Mouse (Mus musculus): ENCODE measurements around the gene Robo1.

Gene Robo1

DNA sequence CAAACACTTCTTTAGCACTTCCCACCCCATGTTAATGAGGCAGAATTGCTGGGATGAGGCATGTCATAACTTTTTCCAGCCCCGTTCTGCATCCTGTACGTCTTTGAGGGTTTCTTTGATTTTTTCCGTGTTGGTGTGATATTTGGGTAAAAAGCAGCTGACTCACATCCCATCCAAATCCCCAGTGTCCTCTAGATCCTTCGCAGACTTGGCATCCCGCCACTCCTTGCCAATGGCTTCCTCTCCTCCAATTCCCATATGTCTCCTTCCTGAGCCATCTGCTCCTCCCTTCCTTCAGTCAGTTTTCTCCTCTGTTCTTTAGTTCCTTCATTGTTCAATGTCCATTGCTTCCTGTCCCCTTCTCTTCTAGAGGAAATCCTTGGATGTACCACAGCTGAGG lies 605.0 kb downstream of the Robo1 start:
- in situ Hi-C loops (cut with MboI, MseI) = no loop called here

DNA sequence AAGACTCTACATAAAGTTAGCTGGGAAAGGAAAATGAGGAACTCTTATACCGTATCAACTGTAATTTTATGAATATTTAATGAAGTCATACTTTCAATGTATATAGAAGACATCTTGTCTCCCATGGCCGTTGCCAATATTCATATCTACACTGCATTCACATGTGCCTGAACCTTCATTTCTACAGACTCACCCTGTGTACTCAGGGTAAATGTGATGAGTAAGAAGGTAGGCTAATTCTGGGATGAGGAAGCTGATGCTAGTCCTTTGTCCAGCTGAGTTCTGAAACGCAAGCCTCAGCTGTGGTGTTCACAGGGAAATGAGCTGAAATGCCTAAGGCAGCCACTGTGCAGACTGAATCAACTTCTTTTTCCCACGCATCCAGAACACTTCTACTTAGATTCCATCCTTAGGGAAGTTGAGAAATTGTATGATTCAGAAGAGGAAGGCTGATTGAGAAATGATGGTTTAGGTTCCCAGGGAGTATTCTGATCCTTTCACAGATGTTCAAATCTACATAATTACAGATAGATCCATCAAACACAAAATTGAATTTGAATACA lies 606.0 kb downstream of the Robo1 start:
- in situ Hi-C loops (cut with MboI, MseI) = no loop called here

DNA sequence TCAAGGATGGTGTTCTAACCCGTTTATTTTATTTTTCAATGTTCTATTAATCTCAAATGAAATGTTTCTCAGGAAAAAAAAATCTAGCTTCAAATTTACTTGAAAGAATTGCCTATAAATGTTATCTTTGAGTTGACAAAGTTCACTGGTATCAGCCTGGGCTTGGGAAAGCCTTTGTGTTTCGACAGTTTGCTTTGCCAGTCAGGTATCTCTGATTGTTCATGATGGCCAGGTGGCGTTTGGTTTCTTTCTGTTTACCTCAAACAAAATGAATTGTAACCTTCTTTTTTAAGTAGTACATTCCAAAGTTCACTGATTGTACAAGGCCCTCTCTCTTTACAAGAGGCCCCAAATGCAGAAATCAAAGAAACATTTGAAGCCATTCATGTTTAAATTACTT lies 611.9 kb downstream of the Robo1 start:
- in situ Hi-C loops (cut with MboI, MseI) = no loop called here

DNA sequence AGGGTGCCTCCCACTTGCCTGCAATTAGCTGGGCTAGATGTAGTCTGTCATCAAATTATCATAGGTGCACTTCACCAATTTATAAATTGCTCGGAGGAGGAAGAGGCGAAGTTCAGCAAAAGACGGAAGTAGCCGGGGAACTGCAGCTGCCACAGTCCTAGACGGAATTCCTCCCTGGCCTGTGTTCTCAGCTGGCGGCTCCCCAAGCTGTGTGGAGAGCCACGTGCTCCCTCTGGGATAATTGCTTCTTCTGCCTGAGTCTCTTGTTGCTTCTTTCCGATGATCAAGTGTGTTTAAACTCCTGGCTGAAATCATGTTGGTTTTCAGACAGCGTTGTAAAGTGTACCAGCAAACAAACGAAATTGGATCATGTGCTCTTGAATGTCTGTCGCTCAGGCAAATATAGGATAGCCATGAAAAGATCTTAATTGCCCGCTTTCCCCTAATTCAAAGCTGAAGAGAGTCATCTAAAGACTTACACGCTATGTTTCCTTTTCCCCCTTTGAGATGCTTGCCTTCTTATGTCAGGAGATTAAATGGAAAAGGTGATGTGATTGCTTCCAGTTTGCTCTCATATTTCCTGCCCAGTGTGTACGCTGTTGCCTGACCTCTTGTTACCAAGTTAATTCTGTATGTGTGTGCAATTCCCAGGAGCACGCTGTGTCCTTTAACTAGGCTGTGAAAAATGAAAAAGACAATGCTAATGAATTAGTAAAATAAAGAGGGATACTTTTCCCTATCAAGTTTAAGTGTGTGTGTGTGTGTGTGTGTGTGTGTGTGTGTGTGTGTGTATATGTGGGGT lies 616.5 kb downstream of the Robo1 start:
- in situ Hi-C loops (cut with MboI, MseI) = no loop called here

DNA sequence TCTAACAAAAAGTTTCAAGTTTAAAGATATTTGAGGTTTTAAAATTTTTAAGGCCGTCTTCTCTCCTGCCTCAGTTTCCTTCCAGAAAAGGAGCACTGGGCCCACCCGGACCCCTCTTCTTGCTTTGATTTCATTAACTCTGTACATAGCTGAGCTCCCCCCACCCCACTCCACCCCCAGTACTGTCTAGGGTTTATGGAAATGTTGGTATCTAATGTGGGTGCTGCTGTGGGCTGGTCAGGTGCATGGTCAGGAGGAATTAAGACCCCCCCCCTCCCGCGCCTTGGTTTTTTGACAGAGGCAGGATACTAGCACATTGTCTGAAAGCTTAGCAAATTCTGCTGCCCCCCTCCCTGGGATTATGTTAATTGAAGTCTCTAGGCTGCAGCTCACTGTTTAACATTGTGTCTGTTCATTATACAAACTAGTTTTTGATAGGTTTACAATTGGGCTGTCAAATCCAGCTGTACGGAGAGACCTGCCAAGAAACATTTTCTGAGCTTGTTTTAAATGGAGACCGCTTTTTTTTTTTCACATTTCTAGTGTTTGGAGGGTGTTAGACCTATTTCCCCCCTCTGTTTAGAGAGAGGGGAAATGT lies 620.5 kb downstream of the Robo1 start:
- in situ Hi-C loops (cut with MboI, MseI) = no loop called here

DNA sequence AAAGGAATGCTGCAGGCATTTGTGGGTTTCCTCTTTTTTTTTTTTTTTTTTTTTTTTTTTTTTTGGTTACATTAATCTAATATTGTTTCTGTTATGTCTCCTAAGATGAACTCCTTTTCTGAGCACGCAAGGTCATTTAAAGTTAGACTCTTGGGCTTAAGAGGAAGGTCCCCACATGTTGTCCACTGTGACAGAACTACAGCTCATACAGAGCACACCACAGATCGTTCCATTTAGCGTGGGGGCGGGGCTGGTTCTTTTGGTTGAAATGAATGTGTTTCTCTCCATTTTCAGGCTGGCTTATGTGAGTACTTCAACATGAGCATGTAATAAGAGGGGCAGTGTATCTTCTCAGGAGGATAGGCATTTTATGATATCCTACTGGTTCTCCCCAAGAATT lies 622.8 kb downstream of the Robo1 start:
- in situ Hi-C loops (cut with MboI, MseI) = no loop called here

DNA sequence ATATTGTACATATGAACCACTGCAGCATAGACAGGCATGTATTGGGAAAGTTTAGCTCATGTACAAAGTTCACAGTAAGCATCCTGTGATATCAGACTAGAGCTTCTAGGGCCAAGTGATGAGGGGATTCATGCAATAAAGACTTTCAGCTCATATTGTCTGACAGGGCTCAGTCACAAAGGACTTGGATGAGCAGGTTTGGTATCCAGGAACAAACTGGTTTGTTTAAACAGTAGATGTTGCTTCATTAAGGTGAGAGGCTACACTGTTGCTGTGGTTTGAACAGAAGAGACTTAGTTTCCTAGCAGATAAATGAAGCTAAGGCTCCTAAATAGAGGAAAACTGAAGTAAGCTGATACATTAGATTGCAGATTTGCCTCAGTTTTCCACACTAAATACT lies 626.8 kb downstream of the Robo1 start:
- in situ Hi-C loops (cut with MboI, MseI) = no loop called here

DNA sequence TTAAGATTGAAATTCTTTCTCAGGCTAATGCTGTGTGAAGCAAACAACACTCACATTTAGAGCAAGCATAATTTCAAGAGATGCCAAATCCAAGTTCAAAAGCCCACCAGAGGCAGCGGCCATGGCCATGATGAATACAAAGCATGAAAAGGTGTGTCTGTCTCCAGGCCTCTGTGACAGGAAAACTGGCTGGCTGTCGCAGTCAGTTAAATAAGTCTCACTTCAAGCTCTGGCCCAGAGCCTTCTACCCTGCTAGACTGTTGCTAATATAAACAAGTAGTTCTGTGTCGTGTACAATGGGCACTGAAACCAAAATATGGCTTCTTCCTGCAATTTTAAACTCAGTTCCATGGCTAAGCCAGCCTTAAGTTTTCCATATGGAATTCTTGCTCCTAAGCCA lies 629.1 kb downstream of the Robo1 start:
- in situ Hi-C loops (cut with MboI, MseI) = no loop called here

DNA sequence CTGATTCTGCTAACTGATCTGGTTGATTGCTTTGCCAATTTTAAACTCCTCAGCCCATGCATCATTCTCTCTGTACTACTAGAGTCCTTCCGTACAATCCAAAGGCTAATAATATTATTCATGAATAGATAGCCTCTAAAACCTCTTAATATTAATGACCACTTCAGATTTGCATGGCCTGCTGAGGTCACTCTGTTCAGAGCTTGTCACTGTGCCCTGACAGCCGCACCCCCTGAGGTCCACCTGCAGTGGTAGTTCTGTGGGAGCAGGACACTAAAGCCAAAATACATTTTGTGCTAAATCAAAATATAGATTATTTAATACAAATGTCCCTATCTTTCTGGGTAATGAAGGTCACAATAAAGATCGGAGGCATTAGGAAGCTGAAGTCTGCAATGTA lies 631.8 kb downstream of the Robo1 start:
- in situ Hi-C loops (cut with MboI, MseI) = no loop called here

DNA sequence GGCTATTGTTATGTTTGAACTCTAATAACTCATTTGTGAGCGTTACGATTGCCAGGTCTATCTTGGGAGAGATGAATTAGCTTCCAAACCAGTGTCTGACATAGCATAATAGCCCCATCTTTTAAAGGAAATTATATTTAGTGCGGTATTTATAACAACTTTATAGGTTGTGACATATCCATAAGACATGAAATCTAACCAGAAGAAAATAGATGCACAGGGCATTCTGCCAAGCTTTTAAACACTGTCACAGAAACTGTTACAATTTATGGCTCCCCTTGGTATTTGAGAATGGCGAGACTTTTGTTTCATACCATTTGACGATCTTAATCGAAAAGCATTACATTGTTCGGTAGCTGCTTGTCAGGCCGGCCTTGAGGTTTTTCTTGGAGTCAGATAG lies 632.7 kb downstream of the Robo1 start:
- in situ Hi-C loops (cut with MboI, MseI) = no loop called here

DNA sequence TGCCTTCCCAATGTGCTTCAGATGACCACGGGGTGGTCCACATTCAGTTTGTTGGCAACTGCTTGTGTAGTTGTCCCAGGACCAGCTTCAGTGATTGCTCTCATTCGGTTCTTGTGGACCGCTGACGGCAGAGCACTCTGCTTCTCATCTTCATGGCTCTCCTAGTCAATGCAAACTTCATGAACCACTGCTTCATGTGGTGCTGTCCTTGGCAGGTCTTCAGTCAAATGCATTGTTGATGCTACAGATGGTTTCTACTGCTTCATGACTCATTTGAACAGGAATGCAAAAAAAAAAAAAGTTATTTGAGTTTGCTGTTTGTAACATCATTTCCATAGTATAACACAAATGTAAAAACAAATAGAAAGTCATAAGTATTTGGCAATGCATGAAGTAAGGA lies 636.3 kb downstream of the Robo1 start:
- in situ Hi-C loops (cut with MboI, MseI) = no loop called here

DNA sequence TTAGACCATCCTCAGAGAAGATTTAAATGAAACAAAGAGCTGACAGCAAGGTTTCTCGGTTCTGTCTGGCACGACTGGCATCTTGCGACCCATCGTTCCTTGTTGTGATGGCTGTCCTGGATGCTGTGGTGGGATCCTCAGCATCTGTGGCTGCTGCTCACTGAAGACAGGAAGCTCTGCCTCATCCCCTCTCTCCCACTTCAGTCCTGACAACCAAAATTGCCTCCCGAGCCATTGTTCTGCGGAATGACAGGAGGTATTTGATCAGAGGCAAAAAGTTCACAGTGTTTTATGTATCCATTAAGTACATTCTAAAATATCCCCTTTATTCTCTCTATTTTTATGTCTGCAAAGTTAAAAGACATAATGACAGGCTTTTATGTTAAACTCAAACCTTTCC lies 643.9 kb downstream of the Robo1 start:
- in situ Hi-C loops (cut with MboI, MseI) = no loop called here

DNA sequence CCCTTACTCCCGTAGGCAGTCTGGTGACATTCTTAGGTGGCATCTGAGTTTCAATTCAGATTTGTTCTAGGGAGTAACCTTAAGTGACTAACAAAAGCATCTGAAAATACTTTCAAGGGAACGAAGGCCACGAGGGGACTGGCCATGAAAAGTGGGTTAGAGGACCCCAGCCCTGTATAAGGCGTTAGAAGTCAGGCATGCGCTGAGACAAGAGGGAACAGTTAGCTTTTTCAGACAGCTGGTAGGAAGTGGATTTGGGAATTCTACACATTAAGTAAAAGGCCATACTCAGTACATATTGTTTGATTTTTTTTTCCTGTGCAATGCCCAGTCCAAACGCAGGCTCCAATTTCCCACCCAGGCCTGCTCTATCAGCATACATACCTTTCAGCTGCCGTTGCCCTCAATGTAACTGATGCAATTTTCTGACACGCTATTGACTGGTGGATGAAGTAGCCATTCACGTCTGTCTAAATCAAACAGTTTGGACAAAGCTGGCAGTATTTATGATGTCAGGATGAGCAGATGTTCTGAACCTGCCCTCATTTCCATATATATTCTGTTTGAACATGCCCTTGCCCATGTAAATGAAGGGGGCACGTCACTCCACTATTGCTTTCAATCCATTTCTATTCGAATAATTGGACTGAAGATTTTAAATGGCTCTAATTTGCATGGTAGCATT lies 651.1 kb downstream of the Robo1 start:
- in situ Hi-C loops (cut with MboI, MseI) = no loop called here

DNA sequence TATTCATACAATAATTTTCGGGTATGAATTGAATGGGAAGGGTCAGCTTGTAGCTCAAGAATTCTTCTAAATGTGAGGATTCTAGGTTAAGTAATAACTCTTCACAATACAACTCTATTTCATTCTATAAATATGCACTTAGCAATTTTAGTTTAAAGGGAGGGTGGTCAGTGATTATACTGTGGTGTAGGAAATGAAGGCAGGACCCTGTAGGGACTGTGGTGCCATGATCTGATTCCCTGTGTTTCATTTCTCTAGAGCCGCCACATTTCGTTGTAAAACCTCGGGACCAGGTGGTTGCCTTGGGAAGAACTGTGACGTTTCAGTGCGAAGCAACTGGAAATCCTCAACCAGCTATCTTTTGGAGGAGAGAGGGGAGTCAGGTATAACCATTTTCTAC lies 651.7 kb downstream of the Robo1 start:
- in situ Hi-C loops (cut with MboI, MseI) = no loop called here

DNA sequence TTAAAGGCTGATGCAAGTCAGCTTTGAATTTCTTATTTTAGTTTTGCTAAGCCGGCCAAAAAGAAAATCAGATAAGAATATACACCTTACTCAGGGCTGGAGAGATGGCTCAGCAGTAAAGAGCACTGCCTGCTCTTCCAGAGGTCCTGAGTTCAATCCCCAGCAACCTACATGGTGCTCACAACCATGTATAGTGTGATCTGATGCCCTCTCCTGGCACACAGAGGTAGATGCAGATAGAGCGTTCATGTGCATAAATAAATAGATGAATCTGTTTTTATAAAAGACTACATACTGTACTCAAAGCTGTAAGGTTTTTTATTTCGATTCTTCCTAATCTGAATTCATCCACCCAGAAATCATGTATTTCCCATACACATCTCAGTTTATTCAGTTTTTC lies 655.7 kb downstream of the Robo1 start:
- in situ Hi-C loops (cut with MboI, MseI) = no loop called here

DNA sequence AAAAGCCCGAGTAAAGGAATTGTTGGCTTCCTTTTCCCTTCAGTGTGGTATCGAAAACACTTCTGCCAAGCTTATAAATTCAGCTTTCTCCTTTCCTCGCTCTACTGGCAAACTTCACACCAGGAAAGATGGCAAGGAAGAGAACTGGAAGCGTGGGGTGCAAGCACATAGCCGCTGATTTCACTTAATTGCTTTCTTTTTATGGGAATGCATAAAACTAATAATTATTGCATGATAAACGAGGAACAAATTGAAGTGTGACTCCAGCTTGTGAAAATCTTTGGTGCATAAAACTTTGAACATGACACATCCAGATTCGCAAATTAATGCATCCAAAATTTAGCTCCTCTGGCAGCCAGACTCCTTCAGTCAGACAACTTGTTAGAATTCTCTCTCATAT lies 659.4 kb downstream of the Robo1 start:
- in situ Hi-C loops (cut with MboI, MseI) = no loop called here

DNA sequence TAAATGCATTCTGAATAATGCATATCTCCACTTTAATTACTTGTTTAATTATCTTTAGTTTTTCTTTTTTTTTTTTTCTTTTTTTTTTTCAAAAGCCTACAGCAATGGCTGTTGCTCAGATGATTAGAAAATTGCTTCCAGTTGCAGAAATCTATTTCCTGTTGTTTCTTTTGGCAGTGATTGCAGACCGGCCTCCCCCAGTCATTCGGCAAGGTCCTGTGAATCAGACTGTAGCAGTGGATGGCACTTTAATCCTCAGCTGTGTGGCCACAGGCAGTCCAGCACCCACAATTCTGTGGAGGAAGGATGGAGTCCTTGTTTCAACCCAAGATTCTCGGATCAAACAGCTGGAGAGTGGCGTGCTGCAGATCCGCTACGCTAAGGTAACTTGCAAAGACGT lies 661.9 kb downstream of the Robo1 start:
- in situ Hi-C loops (cut with MboI, MseI) = loop anchor here in 1 of 2 experiments (5.0 kb wide), 1 partner anchor 748 kb away; no protein-coding TSS in a partner anchor

DNA sequence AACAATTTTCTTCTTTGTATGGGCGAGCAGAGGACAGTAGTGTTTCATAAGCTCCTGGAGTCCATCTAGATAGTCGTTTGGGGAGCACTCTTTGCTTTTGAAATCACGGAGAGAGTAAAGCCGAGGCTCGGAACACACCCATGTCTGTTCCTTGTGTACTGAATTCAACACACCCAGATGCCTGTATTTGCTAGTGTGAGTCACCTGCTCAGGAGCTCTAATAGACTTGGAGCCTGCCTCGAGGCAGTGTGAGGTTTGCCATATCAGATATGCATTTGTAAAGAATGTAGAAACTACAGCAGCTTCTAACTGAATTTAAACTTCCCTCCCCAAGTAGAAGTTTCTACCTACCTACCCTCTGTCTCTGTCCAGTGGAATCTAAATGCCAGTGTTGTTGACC lies 665.6 kb downstream of the Robo1 start:
- in situ Hi-C loops (cut with MboI, MseI) = loop anchor here in 1 of 2 experiments (5.0 kb wide), 1 partner anchor 751 kb away; no protein-coding TSS in a partner anchor

DNA sequence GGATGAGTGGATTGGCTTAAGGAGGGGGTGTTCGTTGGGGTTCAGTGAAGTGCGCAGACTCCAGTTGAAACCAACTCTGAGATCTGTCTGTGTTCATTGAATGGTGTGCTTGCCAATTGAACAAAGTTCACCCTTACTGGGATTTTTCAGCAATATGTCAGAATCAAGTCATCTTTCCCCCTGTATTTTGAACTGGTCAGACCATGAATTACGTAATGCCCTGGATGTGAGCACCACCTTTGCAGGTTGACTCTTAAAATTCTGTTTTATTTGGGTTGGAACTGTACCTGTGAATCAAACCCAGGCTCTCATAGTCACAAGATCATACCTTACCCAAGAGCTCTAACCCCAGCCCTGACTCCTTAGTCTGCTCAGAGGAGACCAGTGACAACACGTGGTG lies 666.6 kb downstream of the Robo1 start:
- in situ Hi-C loops (cut with MboI, MseI) = loop anchor here (5.0 to 25.0 kb wide), 5 partner anchors 612 to 1737 kb away; no protein-coding TSS in a partner anchor

DNA sequence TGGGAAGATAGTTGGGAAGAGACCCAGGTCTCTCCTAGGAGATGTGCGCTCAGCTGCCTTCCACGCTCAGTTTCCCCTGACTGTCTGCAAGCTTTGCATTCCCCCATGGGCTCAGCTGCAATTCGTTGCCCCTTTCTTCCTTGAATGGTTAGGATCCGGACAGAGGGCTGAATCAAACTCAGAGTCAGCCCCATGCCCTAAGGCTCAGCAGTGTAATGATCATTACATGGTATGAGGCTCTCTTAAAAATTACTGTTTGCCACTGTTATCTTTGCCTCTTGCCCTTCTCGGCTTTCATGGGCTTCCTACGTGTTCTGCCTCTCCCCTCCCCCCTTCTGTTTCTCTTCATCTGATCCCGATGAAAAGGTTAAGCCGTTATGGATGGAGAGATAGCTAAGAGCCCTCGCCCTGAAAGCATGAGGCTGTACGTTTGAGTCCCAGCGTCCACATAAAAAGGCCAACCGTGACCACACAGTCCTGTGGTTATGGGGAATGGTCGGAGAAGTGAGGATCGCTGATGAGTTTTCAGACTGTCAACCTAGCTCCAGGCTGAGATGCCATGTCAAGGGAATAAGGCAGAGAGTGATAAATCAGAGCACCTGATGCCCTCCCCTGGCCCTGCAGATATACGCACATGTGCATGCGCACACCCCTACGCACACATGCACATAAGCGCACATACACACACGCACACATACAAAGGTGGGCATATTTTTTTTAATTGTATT lies 668.9 kb downstream of the Robo1 start:
- in situ Hi-C loops (cut with MboI, MseI) = loop anchor here (5.0 to 25.0 kb wide), 4 partner anchors 615 to 1740 kb away; no protein-coding TSS in a partner anchor

DNA sequence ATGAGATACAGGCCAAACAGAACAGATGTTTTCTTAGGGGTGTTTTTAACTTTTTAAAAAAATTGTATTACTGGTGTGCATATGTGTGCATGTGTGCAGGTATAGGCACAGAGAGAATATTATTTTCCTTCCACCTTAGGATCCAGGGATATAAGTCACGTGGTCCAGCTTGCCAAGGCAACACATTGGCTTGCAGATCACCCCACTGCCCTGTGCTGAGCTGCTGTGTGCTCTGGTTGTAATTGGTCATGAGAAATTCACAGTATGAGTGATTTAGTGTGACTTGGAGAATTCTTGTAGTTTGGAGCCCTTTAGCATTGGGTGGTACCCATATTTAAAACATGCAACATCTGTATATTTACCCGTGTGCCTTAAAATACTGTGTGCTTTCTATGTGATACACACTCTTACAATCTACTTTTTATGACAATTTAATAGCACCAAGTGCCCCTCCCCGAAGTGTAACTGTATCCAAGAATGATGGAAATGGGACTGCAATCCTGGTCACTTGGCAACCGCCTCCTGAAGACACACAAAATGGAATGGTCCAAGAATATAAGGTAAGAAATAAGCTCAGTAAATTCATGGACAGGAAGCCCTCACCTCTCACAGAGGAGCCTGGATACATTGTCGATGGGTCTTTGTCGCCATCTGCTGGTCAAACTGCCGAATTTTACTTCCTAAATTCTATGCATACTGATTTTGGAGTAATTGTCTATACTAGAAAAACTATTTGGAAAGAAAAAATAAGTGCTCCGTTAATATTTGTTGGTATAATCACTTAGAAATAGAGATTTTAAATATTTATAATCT lies 671.5 kb downstream of the Robo1 start:
- in situ Hi-C loops (cut with MboI, MseI) = loop anchor here (5.0 to 25.0 kb wide), 4 partner anchors 617 to 1742 kb away; no protein-coding TSS in a partner anchor
